Mouse (Mus musculus) inflammation-experienced regulatory T-cells, adult 16 weeks (primary cell): Measurements from ENCODE around the gene Gas2l2. TPM values are rescaled to one million over a fixed set of nuclear protein-coding genes. Genes with fewer than 3 reads are reported as not detected.

ENCODE experiments used
- polyA plus RNA-seq: library from polyadenylated mRNA; unstranded; fragments of 100-300 nt; shearing (Covaris generic); gene quantifications from one replicate; pipeline ENCODE4 v1.2.1, GENCODE M21; 2017

The Gas2l2 gene
- not detected for polyA plus RNA-seq

GRCm38 (mm10) chr11:83429355-83429754 lies at the start of gene Gas2l2:
TSS of gene Gas2l2 (minus strand) at chr11:83429455.

GRCm38 (mm10) chr11:83472324-83473234 lies 43.3 kb upstream of the Gas2l2 start, which contains the start of gene Taf15:
TSS of gene Taf15 (plus strand) at chr11:83473086.

GRCm38 (mm10) chr11:83462711-83463244 lies 33.5 kb upstream of the Gas2l2 start, which contains the start of gene Mmp28:
TSS of gene Mmp28 (minus strand) at chr11:83463071.

GRCm38 (mm10) chr11:83437377-83437776 lies 8.1 kb upstream of the Gas2l2 start, which contains the start of gene 1700020L24Rik:
TSS of gene 1700020L24Rik (plus strand) at chr11:83437677.

GRCm38 (mm10) chr11:83409087-83409754 lies 20.0 kb downstream of the Gas2l2 start, which contains the start of gene Rasl10b:
TSS of gene Rasl10b (plus strand) at chr11:83409137.

Other genes starting within 250 kb of the Gas2l2 start
- 4.6 TPM for gene Slfn3, start 238.1 kb downstream of the Gas2l2 start, polyA plus RNA-seq
- not detected for gene Slfn14, start 142.7 kb downstream of the Gas2l2 start, polyA plus RNA-seq
- 53.9 TPM for gene Ap2b1, start 130.4 kb downstream of the Gas2l2 start, polyA plus RNA-seq
- gene Pex12, start 126.9 kb downstream of the Gas2l2 start, polyA plus RNA-seq: 16.3 TPM
- gene Rasl10b, start 20.3 kb downstream of the Gas2l2 start, polyA plus RNA-seq: not detected
- gene 1700020L24Rik, start 8.2 kb upstream of the Gas2l2 start, polyA plus RNA-seq: 2.7 TPM
- not detected for gene Mmp28, start 33.6 kb upstream of the Gas2l2 start, polyA plus RNA-seq
- 18.0 TPM for gene Taf15, start 43.6 kb upstream of the Gas2l2 start, polyA plus RNA-seq
- gene Heatr9, start 92.7 kb upstream of the Gas2l2 start, polyA plus RNA-seq: 0.30 TPM
- 149 TPM for gene Ccl5, start 101.1 kb upstream of the Gas2l2 start, polyA plus RNA-seq
- gene Ccl9, start 149.2 kb upstream of the Gas2l2 start, polyA plus RNA-seq: not detected
- 0.62 TPM for gene Ccl6, start 163.6 kb upstream of the Gas2l2 start, polyA plus RNA-seq
- not detected for gene Rpl9-ps1, start 216.2 kb upstream of the Gas2l2 start, polyA plus RNA-seq
- gene Ccl3, start 219.9 kb upstream of the Gas2l2 start, polyA plus RNA-seq: 0.78 TPM
- 7.7 TPM for gene Ccl4, start 233.1 kb upstream of the Gas2l2 start, polyA plus RNA-seq